Mouse (Mus musculus) spleen, adult 2 months (tissue): ENCODE results near the gene Aifm2. TPM values are rescaled to one million over a fixed set of nuclear protein-coding genes. Genes with fewer than 3 reads are reported as not detected.

ENCODE experiments used
- DNase-seq, 2 experiments: peaks; one replicate each; pipeline versions ENCODE4 v3.0.0 to v3.0.0-alpha.2; 2012 to 2021; ENCODE audit warnings: low spot score in 2 of 2, low read depth in 1 of 2
- H3K27ac ChIP-seq: fragments of 200-500 bp; 2 replicates; pipeline ENCODE4 v1.5.1; 2012; ENCODE audit warnings: low read length, inconsistent platforms; ENCODE audit not compliant: insufficient read depth
- H3K27me3 ChIP-seq: fragments of 200-500 bp; 2 replicates; pipeline ENCODE4 v1.6.1; 2012; ENCODE audit warnings: mild to moderate bottlenecking, moderate library complexity, low read length, inconsistent platforms; ENCODE audit not compliant: control insufficient read depth, insufficient read depth
- H3K36me3 ChIP-seq: fragments of 200-500 bp; 2 replicates; pipeline ENCODE4 v1.6.1; 2012; ENCODE audit warnings: mild to moderate bottlenecking, low read length, inconsistent platforms; ENCODE audit not compliant: control insufficient read depth, insufficient read depth
- H3K4me1 ChIP-seq: fragments of 200-500 bp; 2 replicates; pipeline ENCODE4 v1.6.1; 2011; ENCODE audit warnings: inconsistent platforms; ENCODE audit not compliant: control insufficient read depth, insufficient read depth, insufficient read length
- H3K4me3 ChIP-seq: fragments of 200-500 bp; 2 replicates; pipeline ENCODE4 v1.5.1; 2011; ENCODE audit warnings: mild to moderate bottlenecking, inconsistent platforms; ENCODE audit not compliant: insufficient read depth, insufficient read length; ENCODE audit errors: extremely low read depth
- CTCF ChIP-seq: fragments of 200-500 bp; IDR thresholded peaks from 2 replicates; pipeline ENCODE4 v1.5.1; 2011; ENCODE audit warnings: mild to moderate bottlenecking, inconsistent platforms; ENCODE audit not compliant: insufficient read depth, insufficient read length, insufficient replicate concordance; ENCODE audit errors: extremely low read depth
- POLR2A ChIP-seq: fragments of 200-500 bp; IDR thresholded peaks from 2 replicates; pipeline ENCODE4 v1.6.1; 2011; ENCODE audit warnings: low read depth, low read length, inconsistent platforms
- WGBS: fragments of 180-500 bp; shearing (Covaris S2); methylation state at CpG from one replicate; pipeline ENCODE4 v1.1.7; 2018; 5-methylcytosine and 5-hydroxymethylcytosine counted together
- polyA plus RNA-seq: library from polyadenylated mRNA; depleted of rRNA; stranded (reverse); fragments of >200 nt; gene quantifications from 2 replicates; pipeline ENCODE4 v1.2.3, GENCODE M21; 2012

Aifm2 gene
- polyA plus RNA-seq, 1 experiment: 3.6 TPM

DNA sequence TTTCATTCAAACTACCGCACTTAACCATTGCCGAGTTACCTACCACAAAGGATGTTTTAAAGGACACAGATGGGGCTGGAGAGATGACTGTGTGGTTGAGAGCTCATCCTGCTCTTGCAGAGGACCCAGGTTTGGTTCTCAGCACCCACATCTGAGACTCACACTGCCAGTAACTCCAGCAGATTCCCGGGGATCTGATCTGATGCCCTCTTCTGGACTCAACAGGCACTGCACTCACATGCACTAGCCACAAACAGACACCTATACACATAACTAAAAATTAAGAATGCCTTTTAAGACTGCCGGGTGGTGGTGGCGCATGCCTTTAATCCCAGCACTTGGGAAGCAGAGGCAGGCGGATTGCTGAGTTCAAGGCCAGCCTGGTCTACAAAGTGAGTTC is 15.1 kb downstream of the Aifm2 start:
- WGBS: 88% methylated on average over 6 of the region's 6 CpGs

DNA sequence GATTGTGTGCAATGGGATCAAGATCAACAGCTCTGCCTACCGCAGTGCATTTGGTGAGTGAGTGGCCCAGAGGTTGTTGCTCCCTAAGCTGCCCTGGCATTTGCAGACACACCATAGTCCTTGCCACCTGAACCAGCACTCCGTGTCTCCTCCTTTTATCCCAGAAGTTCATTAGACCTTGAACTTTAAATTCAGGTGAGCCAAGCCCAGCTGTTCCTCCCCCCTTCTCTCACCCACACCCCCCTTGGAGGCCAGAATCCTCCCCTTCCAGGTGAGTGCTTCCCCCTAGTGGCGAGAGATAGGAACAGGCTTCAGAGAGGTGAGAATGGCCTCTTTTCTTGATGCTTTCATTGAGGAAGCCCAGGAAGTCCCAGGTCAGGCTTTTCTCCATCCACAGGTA is 19.3 kb downstream of the Aifm2 start:
- Histone ChIP-seq H3K27me3 (no peaks in the 10 kb centered on the region), H3K36me3 (no peaks in the 10 kb centered on the region), H3K4me3 (no peak overlapping the region), H3K4me1 (no peaks in the 10 kb centered on the region), H3K27ac (no peak overlapping the region)
- DNase-seq: no peak
- WGBS: 50% methylated on average over 3 of the region's 3 CpGs
- TF ChIP-seq CTCF (peak; percentile 50; the same call in 1 of the 2 replicates), POLR2A (no peak)

More for the DNA sequence above, 15.1 kb downstream of the Aifm2 start:
- no peak overlapping the region for H3K27ac ChIP-seq
- H3K36me3 ChIP-seq: no peaks in the 10 kb centered on the region
- no peaks in the 10 kb centered on the region for H3K27me3 ChIP-seq
- no peak overlapping the region for H3K4me3 ChIP-seq
- no peak for TF ChIP-seq CTCF
- H3K4me1 ChIP-seq: no peaks in the 10 kb centered on the region
- DNase-seq: no peak

DNA sequence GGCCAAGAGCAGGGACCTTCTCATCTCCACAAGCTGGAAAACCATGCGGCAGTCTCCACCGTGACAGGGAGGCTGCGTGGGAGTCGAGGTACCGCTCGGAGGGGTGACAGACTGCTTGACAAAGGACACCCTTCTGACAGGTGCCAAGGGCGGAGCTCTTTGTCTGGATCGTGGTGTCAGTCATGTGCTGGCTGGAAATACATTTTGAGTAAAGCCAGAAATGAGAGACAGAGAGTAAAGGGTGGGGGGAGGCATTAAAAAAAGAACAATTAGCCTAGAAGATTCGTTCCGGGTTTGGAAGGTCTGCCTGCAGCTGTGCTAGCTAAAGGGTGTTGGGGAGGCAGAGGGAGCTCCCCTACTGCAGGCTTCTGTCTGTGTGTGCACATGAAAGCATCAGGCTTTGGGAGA is 21.6 kb downstream of the Aifm2 start:
- Histone ChIP-seq H3K4me1 (no peaks in the 10 kb centered on the region), H3K27ac (no peak overlapping the region), H3K27me3 (no peaks in the 10 kb centered on the region), H3K36me3 (no peaks in the 10 kb centered on the region), H3K4me3 (no peak overlapping the region)
- no peak for TF ChIP-seq POLR2A
- no peak for TF ChIP-seq CTCF
- WGBS: 84% methylated on average over 10 of the region's 10 CpGs
- DNase-seq: no peak

DNA sequence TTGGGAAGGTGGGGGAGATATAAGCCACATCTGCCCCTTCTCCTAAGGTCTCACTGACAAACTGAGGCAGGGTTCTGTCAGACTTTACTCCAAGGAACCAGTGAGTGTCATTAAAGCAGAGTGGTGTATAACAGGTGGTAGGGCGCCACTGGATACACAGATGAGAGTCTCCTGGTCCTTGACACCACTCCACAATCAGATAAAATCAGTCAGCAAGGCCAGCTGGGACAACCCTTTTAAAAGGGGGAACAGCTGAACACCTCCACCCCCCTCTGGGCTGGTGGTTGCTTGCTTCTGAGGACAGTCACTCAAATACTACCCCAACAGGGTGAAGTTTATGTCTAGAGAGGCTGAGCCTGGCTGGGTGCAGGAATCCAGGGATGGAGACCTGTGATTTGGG is 22.5 kb downstream of the Aifm2 start:
- Histone ChIP-seq H3K27me3 (no peaks in the 10 kb centered on the region), H3K4me1 (no peaks in the 10 kb centered on the region), H3K4me3 (no peak overlapping the region), H3K27ac (no peak overlapping the region), H3K36me3 (no peaks in the 10 kb centered on the region)
- TF ChIP-seq CTCF: no peak
- no peak for TF ChIP-seq POLR2A
- 92% methylated on average over 1 of the region's 1 CpGs for WGBS
- no peak for DNase-seq

DNA sequence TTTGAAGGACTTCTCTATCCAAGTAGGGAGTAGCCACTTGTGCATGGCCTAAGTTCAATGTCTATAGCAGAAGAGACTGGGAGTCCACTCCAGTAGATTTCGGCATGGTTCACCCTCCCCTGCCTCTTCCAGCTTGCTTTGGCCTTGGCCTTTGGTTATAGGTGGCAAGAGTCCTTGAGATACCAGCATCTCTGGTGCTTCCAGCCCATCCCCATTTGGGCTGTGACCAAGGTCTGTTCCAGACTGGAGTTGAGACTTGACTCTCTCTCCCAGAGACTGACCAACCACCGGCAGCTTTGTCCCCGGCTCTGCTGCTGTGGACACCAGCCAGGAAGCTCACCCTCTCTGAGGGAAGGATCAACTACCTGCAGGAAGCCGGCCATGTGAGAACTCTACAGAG is 23.1 kb downstream of the Aifm2 start:
- DNase-seq: no peak

DNA sequence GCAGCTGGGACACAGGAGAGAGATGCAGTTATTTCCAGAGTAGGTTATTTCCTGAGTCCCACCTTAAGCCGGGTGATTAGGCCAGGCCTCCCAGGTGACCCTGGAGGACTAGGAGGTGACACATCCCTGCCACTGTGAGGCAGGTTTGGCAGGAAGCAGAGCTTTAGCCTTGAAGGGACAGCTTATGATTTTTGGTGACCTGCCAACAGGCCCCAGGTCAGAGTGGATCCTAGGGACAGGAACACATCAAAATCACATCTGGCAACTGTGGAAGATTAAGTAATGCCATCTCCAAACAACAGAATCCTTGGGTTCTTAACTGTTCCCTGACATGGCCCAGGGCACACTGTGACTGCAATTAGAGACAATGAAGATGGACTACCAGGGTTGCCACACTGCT is 26.2 kb downstream of the Aifm2 start:
- Histone ChIP-seq H3K4me3 (no peak overlapping the region), H3K4me1 (no peaks in the 10 kb centered on the region), H3K27ac (no peak overlapping the region), H3K27me3 (no peaks in the 10 kb centered on the region), H3K36me3 (no peaks in the 10 kb centered on the region)
- no peak for DNase-seq
- TF ChIP-seq CTCF (no peak), POLR2A (no peak)
- WGBS: 76% methylated on average over 1 of the region's 1 CpGs

More for the DNA sequence above, 23.1 kb downstream of the Aifm2 start:
- Histone ChIP-seq H3K36me3 (no peaks in the 10 kb centered on the region), H3K4me3 (no peak overlapping the region), H3K27me3 (no peaks in the 10 kb centered on the region), H3K4me1 (no peaks in the 10 kb centered on the region), H3K27ac (no peak overlapping the region)
- TF ChIP-seq CTCF (no peak), POLR2A (no peak)
- whole genome bisulfite sequencing: 86% methylated on average over 4 of the region's 4 CpGs

DNA sequence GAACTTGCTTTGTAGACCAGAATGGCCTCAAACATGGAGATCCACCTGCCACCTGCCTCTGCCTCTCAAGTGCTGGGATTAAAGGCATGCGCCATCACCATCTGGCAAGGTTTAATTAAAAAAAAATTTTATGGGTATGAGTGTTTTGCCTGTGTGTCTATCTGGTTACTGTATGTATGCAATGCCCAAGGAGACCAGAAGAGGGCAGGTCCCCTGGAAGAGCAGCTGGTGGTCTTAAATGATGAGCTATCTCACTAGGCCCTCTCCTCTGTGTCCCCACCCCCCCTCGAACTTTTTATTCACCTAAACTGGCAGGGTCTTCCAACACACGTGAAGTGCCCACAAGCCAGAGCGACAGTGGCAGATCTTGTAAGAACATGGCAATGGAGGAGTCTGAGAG is 26.8 kb downstream of the Aifm2 start:
- Histone ChIP-seq H3K4me1 (no peaks in the 10 kb centered on the region), H3K27ac (no peak overlapping the region), H3K36me3 (no peaks in the 10 kb centered on the region), H3K4me3 (no peak overlapping the region), H3K27me3 (no peaks in the 10 kb centered on the region)
- WGBS: 80% methylated on average over 4 of the region's 4 CpGs
- no peak for DNase-seq
- TF ChIP-seq CTCF (no peak), POLR2A (no peak)

DNA sequence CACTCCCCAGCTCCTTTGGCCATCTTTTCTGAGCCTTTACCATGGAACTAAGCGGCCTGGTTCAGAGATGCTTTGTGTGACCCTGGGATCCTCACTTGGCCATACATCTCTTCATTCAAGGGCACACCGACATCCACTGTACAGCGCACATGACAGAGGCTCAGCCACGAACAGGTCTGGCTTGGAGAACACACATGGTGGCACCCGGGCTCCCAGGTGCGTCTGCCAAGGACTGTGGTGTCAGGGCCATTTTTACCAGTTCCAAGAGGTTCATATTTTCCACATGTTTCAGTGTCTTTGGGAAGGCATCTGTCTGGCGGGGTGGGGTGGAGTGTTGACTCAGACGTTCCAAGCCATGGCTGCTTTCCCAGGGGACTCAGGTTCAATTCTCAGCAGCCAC is 27.3 kb downstream of the Aifm2 start:
- H3K4me3 ChIP-seq: no peak overlapping the region
- no peak for DNase-seq
- no peak overlapping the region for H3K27ac ChIP-seq
- H3K4me1 ChIP-seq: no peaks in the 10 kb centered on the region
- TF ChIP-seq CTCF: no peak
- no peak for TF ChIP-seq POLR2A
- H3K27me3 ChIP-seq: no peaks in the 10 kb centered on the region
- WGBS: 89% methylated on average over 8 of the region's 8 CpGs
- no peaks in the 10 kb centered on the region for H3K36me3 ChIP-seq
